Mouse (Mus musculus) lung, postnatal 25 days (tissue): ENCODE measurements around the gene Nt5dc1.
"Not testable (repeated sequence)": the region's sequence is repeated elsewhere in the genome, so short reads cannot be mapped to it uniquely, and the experiment has no call there.

Experiments used
- DNase-seq: peaks from one replicate; pipeline ENCODE4 v3.0.0; 2022; ENCODE audit warnings: low spot score

Gene Nt5dc1

DNA sequence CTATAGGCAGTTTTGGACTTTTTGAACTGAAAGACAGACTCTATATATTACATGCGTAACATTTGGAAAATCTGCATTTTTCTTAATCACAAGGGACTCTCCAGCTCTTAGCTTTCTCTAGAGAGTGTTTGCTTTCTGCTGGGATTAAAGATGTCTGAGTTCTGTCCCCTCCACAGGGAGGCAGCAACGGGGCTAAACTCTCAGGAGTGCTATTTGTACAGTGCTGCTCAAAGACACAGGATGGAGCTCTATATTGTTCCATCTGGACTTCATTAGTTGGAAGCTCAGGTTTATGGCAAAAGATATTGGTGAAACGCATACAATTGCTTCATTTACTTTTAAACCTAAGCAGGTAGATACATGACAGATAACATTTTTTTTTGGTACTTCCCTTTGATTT lies 105.8 kb downstream of the Nt5dc1 start:
- no peak for DNase-seq

DNA sequence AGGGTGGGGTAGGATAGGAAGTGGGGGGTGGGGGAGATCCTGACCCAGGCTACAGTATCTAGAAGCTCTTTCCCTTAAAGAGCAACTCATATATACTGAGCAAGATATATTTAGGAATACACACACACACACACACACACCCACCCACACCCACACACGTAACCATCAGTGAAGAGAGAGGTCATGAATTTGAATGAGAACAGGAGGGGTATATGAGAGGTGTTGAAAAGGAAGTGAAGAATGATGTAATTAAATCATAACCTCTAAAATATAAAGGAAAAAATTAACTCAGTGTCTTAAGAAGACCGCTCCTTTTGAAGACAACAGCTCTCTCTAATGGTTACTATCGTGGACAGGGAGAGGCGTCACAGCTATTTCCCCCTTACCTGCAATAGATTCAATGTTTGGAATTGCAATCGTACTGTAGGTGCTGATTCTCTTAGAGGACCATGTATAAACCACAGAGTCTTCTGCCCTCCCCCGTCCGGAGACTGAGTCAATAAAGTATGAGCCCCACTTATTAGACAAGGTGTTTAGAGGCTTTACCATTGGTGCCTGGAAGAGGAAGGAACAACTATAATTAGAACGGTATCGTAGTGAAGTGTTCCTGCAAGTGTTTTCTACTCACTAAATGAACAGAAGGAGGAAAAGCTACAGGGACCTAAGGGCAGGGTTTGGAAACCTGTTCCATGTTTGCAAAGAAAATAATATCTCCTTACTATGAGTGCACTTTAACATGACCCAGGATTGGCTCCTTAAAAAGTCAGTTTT lies 108.3 kb downstream of the Nt5dc1 start:
- DNase-seq, result peak; percentile 56

DNA sequence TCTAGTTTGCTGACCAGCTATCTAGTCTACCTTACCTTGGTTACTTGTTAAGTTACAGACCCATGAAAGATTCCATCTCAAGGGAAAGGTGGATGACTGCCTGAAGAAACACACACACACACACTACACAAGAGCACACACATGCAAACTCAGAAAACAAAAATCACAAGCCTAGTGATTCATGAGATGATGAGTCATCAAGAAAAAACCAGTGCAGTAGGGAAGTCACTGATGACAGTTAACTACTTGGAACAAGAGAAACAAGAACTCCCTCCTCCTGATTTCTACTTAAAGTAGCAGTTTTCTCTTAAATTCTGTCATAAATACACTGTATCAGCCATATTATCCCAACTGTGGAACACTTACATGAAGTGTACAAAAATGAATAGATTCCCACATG lies 111.3 kb downstream of the Nt5dc1 start:
- no peak for DNase-seq

DNA sequence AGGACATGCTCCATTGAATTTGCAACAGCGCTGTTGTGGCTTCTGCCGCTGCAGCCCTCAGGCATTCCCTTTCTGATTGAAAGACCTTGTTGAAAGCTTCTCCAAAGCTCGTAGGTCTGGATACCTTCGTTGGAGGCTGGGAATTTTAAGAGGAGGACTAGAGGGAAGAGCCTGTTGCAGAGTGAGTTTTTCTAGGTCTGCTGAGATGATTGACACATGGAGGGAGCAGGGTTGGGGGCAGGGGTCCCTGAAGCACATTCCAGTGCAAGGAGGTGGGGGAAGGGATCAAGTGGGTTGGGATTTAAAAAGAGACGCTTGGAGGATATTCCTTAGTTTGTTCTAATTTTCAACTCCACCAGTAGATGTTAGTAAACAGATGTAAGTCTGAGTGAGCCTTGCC lies 118.0 kb downstream of the Nt5dc1 start:
- no peak for DNase-seq

DNA sequence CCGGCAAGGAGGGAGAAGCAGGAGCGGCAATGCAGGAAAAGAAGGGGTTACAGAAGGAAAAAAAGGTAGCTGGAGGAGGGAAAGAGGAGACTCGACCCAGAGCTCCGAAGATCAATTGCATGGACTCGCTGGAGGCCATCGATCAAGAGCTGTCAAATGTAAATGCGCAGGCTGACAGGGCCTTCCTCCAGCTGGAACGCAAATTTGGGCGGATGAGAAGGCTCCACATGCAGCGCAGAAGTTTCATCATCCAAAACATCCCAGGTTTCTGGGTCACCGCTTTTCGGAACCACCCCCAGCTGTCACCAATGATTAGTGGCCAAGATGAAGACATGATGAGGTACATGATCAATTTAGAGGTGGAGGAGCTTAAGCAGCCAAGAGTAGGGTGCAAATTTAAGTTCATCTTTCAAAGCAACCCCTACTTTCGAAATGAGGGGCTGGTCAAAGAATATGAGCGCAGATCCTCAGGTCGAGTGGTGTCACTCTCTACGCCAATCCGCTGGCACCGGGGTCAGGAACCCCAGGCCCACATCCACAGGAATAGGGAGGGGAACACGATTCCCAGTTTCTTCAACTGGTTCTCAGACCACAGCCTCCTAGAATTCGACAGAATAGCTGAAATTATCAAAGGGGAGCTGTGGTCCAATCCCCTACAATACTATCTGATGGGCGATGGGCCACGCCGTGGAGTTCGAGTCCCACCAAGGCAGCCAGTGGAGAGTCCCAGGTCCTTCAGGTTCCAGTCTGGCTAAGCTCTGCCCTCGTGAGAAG lies 120.2 kb downstream of the Nt5dc1 start:
- DNase-seq, result no peak

DNA sequence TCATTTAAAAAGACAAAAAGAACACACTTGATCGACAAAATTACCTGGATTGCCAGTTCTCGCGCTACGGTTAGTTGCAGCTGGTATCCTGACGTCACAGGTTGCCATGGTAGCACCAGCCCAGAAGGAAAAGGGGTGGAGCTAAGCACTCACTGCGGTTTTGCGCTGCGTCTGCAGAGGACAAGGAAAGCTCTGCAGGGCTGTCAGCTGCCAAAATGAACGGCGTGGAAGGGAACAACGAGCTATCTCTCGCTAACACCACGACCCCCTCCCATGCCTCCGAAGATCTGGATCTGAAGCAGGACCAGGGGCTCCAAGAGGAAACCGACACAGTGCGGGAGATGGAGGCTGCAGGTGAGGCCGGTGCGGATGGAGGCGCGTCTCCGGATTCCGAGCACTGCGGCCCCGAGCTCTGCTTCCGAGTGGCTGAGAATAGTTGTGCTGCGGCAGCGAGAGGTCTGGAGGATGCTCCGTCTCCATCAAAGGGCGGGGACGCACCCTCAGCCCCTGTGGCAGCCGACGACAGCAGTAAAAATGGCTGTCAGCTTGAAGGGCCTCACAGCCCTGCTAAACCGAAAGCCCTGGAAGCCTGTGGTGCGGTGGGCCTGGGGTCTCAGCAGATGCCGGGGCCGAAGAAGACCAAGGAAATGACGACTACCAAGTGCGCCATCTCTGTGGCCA lies 120.9 kb downstream of the Nt5dc1 start, which contains the start of gene Tspyl4:
Gene Tspyl4 (plus strand): TSS at position 144 of the 681 bp plus-strand sequence.
- DNase-seq, result peak; percentile 94

DNA sequence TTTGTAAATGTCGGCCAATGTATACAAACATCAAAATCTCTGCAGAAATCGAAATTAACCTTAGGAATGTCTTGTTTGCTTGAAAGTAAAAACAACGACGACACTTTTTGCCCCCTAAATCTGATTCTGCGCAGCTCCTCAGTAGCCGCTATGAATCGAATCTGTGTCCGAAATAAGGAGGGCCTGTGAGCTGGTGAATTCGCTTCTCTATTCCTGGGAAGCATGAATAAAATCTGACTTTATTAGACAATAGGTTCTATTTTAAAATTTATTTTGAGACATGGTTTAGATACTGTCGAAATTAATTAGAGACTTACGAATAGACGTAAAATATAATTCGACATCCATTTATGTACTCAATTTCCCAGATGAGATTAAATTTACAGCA lies 121.4 kb downstream of the Nt5dc1 start:
- no peak for DNase-seq

DNA sequence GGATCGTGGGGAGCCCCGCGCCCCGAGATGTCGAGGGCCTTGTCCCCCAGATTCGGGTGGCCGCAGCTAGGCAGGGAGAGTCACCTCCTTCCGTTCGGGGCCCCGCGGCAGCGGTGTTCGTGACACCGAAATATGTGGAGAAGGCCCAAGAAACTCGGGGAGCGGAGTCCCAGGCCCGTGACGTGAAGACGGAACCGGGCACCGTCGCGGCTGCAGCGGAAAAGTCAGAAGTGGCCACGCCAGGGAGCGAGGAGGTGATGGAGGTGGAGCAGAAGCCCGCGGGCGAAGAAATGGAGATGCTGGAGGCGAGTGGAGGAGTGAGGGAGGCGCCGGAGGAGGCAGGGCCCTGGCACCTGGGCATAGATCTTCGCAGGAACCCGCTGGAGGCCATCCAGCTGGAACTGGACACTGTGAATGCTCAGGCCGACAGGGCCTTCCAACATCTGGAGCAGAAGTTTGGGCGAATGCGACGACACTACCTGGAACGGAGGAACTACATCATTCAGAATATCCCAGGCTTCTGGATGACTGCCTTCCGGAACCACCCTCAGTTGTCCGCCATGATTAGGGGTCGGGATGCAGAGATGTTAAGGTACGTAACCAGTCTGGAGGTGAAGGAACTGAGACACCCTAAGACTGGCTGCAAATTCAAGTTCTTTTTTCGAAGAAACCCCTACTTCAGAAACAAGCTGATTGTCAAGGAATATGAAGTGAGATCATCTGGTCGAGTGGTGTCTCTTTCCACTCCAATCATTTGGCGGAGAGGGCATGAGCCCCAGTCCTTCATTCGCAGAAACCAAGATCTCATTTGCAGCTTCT lies 135.7 kb downstream of the Nt5dc1 start:
- DNase-seq, result peak; percentile 34

DNA sequence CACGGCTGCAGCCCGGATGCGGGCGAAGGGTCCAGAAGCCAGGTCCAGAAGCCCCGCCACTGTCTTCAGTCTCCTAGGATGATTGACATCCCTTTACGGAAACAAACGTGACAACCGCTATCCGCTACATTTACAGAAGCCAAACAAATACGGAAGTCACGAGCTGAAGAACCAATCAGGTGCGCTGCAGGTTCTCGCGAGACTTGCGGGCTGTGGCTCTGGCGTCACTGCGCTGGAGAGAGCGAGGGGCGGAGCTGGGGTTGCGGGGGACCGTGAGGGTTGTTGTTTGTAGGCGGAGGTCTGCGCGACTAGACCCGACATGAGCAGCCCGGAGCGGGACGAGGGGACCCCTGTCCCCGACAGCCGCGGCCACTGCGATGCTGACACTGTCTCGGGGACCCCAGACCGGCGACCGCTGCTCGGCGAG lies 136.4 kb downstream of the Nt5dc1 start, which contains the start of gene Tspyl1:
Gene Tspyl1 (plus strand): TSS at position 229 of the 427 bp plus-strand sequence.
- DNase-seq, result peak; percentile 99

DNA sequence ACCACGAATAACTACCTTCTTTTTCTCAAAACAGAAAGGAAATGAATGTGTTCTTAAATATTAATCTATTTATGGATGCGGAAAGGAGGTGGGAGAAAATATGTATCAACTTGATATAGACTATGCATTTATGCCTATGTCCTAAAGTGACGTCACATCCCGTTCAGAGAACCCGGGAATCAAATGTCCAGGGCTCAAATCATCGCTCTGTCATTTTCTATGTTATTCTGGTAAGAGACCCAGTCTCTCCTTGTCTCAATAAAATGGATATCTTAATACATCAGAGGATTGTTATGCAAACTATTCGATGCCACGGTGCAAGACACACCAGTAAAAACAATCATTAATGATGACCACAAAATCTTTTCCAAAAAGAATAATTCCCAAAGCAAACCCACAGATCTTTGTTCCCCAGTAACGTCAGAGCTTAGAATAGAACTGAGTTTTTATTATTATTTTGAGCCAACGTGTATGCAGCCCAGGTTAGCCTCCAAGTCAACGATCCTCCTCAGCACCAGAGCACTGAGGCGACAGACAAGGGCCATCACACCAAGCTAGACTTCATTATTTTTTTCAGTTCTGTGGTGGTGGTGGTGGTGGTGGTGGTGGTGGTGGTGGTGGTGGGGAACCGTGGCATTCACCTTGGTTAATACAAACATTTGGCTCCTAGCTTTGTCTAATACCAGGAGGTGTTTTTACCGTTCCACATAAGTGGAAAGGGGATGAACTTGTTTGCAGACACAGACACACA lies 137.0 kb downstream of the Nt5dc1 start:
- no peak for DNase-seq

DNA sequence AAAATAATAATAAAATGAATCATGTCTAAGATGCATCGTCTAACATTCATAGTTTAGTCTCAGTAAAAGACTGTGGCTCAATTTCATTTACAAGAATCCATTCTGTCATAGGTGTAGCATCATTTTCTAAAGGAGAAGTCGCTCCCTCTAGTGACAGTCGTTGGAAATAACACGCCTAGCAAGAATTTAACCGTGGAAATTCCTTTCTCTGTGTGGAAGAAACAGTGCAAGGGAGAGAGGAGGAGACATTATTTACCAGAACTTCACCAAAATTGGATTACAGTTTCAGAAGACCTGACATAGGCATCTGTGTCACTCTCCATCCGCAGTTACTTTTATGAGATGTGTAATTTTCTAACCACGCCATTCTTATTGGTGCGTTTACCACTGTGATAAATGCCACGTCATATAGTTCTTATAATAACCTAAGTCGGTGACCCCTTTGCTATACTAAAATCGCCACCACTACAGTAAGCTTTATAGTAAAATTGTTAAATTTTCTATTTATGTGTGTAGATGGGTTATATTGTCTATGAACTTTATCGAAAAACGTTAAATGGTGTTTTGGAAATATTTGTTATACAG lies 137.7 kb downstream of the Nt5dc1 start:
- peak; percentile 65 for DNase-seq

DNA sequence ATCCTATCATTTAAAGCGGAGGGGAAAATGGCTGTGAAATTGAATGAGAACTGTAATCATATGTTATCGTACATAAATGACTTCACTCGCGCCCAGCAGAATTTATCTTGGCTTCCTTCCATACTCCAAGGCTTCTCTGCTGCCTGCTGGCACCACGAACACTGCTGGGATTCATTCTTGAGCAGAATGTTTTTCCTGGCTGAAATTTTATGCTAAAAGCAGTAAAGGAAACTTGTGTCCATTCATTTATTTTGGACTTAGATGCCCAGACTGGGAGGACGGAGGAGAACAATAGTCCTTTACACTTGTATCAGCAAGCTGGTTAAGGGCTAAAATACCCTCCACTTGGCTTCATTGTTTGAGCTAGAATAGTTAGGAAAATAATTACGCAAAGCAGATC lies 146.7 kb downstream of the Nt5dc1 start:
- no peak for DNase-seq

DNA sequence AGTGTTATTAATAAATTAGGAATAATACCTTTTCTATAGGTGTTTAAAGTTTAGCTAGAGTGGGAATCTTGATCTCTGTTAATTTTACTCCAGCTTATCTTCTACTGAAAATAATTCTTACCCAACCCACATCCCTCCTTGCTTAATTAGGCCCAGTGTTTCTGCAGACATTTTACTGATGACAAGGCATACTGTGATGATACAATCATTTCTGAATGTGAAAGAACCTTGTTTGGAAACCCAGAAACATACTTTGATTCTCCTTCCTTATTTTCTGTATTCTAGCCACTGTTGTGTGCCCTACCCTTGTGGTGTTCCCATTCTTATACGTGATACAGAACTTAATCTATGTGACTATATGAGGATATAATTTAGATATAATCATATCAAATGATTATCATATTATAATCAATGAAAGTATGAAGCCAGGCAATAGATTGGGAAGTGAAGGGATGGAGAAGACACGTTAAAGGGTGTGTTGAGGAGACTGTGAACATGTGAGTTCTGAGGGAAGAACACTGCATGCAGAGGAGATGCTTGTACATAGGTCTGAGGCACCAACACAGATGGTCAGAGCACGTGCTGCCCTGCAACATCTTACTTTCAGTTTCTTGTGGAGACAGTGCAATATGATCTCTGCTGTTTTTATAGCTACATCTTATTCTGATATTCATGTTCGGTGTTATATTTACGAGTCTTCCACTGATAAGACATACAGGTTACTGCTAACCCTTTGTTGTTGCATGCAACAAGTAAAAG lies 150.9 kb downstream of the Nt5dc1 start:
- no peak for DNase-seq

DNA sequence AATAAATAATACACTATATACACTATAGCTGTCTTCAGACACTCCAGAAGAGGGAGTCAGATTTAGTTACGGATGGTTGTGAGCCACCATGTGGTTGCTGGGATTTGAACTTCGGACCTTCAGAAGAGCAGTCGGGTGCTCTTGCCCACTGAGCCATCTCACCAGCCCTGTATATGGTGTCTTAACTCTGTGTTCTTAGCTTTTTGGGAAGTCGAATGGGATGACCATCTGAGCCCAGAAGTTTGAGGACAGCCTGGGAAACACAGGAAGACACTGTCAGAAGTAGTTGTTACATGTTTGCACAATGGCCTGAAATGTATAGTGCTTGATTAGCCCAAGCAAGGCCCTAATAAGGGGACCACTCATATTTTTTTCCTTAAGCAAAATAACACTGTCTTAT lies 153.2 kb downstream of the Nt5dc1 start:
- no peak for DNase-seq

DNA sequence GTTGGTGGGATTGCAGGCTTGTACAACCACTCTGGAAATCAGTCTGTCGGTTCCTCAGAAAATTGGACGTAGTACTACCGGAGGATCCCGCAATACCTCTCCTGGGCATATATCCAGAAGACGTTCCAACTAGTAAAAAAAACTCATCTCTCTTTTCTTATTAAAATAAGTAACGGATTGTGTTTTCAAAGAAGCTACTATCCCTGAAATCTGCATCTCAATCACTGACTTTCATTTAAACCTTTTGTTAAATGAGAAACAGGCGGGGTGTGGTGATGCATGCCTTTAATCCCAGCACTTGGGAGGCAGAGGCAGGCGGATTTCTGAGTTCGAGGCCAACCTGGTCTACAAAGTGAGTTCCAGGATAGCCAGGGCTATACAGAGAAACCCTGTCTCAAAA lies 165.5 kb downstream of the Nt5dc1 start:
- not testable (repeated sequence) for DNase-seq

DNA sequence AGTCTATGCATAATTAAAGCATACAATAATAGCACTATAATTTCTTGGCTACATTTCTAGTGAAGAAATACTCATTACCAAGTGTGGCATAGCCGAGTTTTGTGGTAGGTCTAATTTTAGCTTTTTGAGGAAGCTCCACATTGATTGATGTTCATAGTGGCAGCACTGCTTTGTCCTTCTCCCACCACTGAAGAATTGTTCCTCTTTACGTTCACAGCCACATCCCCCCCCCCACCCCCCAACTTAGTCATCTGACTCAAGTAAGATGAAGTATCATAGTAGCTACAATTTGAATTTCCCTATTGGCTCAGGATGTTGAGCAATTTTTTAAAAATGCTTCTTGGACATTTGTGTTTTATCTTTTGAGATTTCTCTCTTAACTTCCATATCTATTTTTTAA lies 168.8 kb downstream of the Nt5dc1 start:
- DNase-seq, result no peak

DNA sequence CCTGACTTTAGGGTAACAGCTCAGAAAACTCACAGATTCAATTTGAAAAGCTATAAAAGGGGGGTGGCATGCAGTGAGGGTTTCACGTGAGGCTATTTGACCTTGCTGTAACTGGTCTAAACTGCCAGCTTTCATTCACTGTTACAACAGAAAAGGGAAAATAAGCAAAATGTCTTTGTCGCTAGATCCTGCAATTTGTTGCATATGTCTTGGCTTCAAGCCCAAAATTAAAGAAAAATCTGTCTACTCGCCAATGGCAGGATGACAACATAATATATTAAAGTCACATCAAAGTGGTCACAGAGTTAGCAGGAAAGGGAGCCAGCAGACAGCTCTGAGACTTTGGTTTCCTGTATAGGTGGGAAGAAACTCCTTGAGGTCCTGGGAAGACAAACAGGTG lies 170.6 kb downstream of the Nt5dc1 start:
- DNase-seq, result no peak

DNA sequence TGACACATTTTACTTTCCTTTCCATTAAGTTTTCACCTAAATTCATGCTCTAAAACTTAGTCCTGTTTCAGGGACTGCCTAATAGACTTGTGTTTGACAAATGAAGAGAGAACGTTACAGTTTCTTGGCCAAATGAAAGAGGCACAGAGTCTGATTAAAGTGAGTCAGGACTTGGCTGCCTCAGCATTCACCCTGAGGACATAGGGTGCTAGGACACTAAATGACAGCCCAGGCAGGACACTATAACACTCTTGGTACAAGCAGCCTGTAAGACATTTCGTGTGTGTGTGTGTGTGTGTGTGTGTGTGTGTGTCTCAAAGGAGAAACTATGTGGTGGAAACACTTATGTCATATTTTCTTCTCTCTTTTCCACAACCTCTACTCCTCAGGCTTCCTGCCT lies 172.2 kb downstream of the Nt5dc1 start:
- peak; percentile 71 for DNase-seq

DNA sequence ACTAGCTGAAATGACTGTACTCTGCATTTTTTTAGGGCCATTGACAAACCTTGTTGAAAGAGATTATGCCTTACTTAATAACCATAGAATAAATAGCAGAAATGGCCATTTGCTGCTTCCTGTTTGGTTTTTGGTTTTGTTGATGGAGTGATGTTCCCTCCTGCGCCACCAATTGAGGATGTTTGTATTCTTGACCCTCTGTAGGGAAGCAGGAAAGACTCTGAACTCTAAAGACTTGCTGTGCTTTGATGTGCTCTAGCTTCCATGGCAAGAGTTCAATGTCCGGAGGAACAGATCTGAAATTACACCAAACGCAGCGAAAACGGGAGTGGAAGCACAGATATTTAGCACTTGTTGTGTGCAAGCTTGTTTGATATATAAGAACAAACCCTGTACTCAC lies 173.6 kb downstream of the Nt5dc1 start:
- DNase-seq, result no peak

DNA sequence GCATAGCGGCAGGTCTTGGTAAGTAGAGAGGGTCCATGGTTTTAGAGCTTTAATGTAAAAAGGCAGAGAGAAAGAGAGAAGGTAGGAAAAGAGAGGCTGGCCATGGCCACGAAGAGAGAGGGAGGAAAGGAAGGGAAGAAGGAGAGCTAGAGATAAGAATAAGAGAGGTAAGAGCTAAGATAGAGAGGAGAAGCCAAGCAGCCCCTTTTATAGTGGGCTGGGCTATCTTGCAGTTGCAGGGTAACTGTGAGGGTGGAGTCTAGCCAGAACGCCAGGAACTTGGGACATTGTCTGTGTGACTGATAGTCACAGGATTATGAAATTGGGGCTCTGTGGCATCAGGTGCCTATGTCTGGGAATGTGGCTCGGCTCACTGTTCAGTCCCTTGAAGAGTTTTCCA lies 179.8 kb downstream of the Nt5dc1 start:
- DNase-seq, result no peak
